Mouse (Mus musculus): ENCODE measurements at regions not wholly inside any gene's neighbourhood (a gene's known extent, or its start where the extent isn't known, plus 50 kb on each side); places are given as distances from the start of the nearest gene placed in this dataset.

- no peak overlapping the region for H3K4me3 ChIP-seq (replicated peaks; ENCODE audit: extremely low read depth, low read depth, low read length)
- no peak for DNase-seq
- no peaks in the 10 kb centered on the region; the same call in 1 of the 2 replicates for H3K4me1 ChIP-seq (ENCODE audit: control insufficient read depth, insufficient read depth, low read length)
- TF ChIP-seq CTCF (IDR thresholded peaks at IDR 0.05; ENCODE audit: insufficient read depth, low read length), result no peak
- TF ChIP-seq POLR2A (IDR thresholded peaks at IDR 0.05; ENCODE audit: borderline replicate concordance, extremely low read depth, low read depth, low read length), result no peak
- WGBS, result 13% methylated on average over 11 of the region's 11 CpGs
Observed at GRCm38 (mm10) chr16:97292484-97293048, 64.0 kb upstream of the Bace2 start.

DNA sequence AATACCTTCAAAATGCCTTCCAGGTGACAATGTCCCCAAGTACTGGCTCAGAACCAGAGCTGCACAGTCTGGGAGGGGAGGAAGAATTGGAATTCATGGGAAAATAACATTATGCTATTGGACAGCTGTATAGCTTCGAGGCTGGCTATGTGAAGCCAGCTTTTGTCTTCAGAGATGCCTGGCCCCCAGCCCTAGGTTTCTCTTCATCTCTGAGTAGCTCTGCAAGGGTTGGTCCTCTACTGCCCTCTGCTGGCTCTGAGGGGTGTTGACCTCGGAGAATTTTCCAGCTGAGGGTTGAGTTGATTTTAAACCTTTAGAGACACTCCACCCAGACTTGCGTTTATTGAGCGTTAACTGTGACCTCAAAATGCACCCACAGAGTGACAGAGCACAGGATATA, 63.3 kb upstream of the Bace2 start:
- Histone ChIP-seq H3K4me3 (replicated peaks; ENCODE audit: extremely low read depth, low read depth, low read length) (no peak overlapping the region), H3K4me1 (ENCODE audit: control insufficient read depth, insufficient read depth, low read length) (no peaks in the 10 kb centered on the region; the same call in 1 of the 2 replicates)
- TF ChIP-seq CTCF (IDR thresholded peaks at IDR 0.05; ENCODE audit: insufficient read depth, low read length) (peak; percentile 84), POLR2A (IDR thresholded peaks at IDR 0.05; ENCODE audit: borderline replicate concordance, extremely low read depth, low read depth, low read length) (no peak)
- peak; percentile 40 for DNase-seq
- WGBS, result 3% methylated on average over 4 of the region's 4 CpGs

- WGBS, result 64% methylated on average over 3 of the region's 3 CpGs
- H3K4me1 ChIP-seq (ENCODE audit: control insufficient read depth, insufficient read depth, low read length), result no peaks in the 10 kb centered on the region; the same call in 1 of the 2 replicates
- H3K4me3 ChIP-seq (replicated peaks; ENCODE audit: extremely low read depth, low read depth, low read length), result no peak overlapping the region
Observed at GRCm38 (mm10) chr16:97297140-97297539, 59.4 kb upstream of the Bace2 start.

DNA sequence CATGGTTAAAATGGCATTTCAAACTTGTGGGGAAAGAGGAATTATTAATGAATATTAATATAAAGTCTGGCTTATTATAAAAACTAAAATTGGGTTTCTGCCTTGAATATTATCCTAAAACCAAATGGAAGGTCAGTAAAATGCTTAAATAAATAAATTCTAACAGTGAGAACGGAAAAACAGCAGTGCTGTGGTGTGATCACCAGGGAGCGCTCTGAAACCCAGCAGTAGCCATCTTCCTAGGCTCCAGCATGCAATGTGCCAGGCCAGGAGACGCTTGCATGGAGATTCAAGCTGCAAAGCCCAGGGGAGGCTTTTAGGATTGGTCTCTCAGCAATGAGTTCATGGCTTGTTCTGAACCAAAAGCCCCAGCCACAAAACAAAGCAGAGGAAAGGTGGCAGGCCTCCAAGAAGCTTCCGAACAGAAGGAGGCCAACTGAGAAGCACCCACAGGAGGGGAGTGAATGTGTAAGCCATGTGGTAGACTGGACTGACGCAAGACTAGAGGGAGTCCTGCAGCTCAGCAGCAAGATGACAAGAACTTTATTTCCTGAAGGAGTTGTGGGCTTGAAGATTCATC, 52.3 kb upstream of the Bace2 start:
- H3K4me3 ChIP-seq (replicated peaks; ENCODE audit: extremely low read depth, low read depth, low read length), result no peak overlapping the region
- no peak for DNase-seq
- TF ChIP-seq POLR2A (IDR thresholded peaks at IDR 0.05; ENCODE audit: borderline replicate concordance, extremely low read depth, low read depth, low read length) (no peak), CTCF (IDR thresholded peaks at IDR 0.05; ENCODE audit: insufficient read depth, low read length) (no peak)
- H3K4me1 ChIP-seq (ENCODE audit: control insufficient read depth, insufficient read depth, low read length), result no peaks in the 10 kb centered on the region
- 58% methylated on average over 5 of the region's 5 CpGs for WGBS

More at GRCm38 (mm10) chr16:97297140-97297539, 59.4 kb upstream of the Bace2 start:
- no peak for DNase-seq
- TF ChIP-seq POLR2A (IDR thresholded peaks at IDR 0.05; ENCODE audit: borderline replicate concordance, extremely low read depth, low read depth, low read length) (no peak), CTCF (IDR thresholded peaks at IDR 0.05; ENCODE audit: insufficient read depth, low read length) (no peak)
